In the genomic region with DNA sequence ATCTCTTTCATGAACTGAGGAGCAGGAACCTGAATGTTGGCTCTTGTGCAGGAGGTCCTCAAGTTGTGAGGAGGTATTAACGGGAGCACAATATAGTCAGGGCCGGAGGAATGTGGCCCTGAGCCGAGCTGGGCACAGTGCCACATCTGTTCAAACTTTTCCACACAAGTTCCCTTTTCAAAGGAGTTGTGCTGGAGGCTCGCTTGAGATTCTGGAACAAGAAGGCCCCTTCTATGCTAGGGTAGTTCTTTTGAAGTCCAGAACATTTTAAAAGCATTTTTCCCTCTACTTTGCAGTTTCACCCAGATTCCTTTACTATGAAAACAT, we compare ENCODE assay signal across 8 mouse cellular contexts. TPM values are rescaled to one million over a fixed set of nuclear protein-coding genes. Genes with fewer than 3 reads are reported as not detected.
DNase-seq lines count a peak whose midpoint lies in the region; ATAC-seq and TF ChIP-seq lines count a peak whose summit lies in the region.

No protein-coding gene starts in this region.

- 34% methylated on average over 4 of the region's 4 CpGs for WGBS in intestine, postnatal 0 days
- 31% methylated on average over 4 of the region's 4 CpGs for WGBS in midbrain, embryonic 10.5 days
- 12% methylated on average over 4 of the region's 4 CpGs for WGBS in stomach, embryonic 16.5 days

- H3K4me2 ChIP-seq in intestine, postnatal 0 days (replicated peaks; ENCODE audit: low read depth), result peak overlapping the region; percentile 94
- peak overlapping the region; percentile 99 for H3K4me2 ChIP-seq in stomach, embryonic 16.5 days (ENCODE audit: low read depth, low read length)

- intact Hi-C loops in left cerebral cortex, postnatal 25 days (cut with DNase I), result no loop called here

- no peak overlapping the region for H3K27ac ChIP-seq in cortical plate, adult 2 months (ENCODE audit: insufficient read depth, low read length)
- H3K27ac ChIP-seq in intestine, postnatal 0 days (ENCODE audit: low read depth, low read length), result no peak overlapping the region
- peak overlapping the region; percentile 88 for H3K27ac ChIP-seq in midbrain, embryonic 10.5 days (replicated peaks)
- peak overlapping the region; percentile 94 for H3K27ac ChIP-seq in stomach, embryonic 16.5 days (ENCODE audit: low read length)

- peak overlapping the region; percentile 43; the same call in 1 of the 2 replicates for H3K4me3 ChIP-seq in cortical plate, adult 2 months (ENCODE audit: insufficient read depth, low read length)
- peak overlapping the region; percentile 56; the same call in 1 of the 2 replicates for H3K4me3 ChIP-seq in intestine, postnatal 0 days (ENCODE audit: low read depth, low read length)
- peak overlapping the region; percentile 81 for H3K4me3 ChIP-seq in midbrain, embryonic 10.5 days
- peak overlapping the region; percentile 72 for H3K4me3 ChIP-seq in stomach, embryonic 16.5 days (replicated peaks; ENCODE audit: low read length)

- TF ChIP-seq POLR2A in cortical plate, adult 2 months (IDR thresholded peaks at IDR 0.05; ENCODE audit: extremely low read depth, insufficient read depth, low read length), result no peak

- no peaks in the 10 kb centered on the region for H3K27me3 ChIP-seq in intestine, postnatal 0 days (replicated peaks; ENCODE audit: control insufficient read depth, insufficient read depth, low read length)
- H3K27me3 ChIP-seq in midbrain, embryonic 10.5 days (ENCODE audit: low read depth, poor library complexity, severe bottlenecking), result peaks cover 12% of the 10 kb centered on the region
- no peaks in the 10 kb centered on the region for H3K27me3 ChIP-seq in stomach, embryonic 16.5 days (ENCODE audit: control insufficient read depth, insufficient read depth, low read length)

- H3K4me1 ChIP-seq in cortical plate, adult 2 months (ENCODE audit: control insufficient read depth, insufficient read depth, low read length), result no peaks in the 10 kb centered on the region
- peaks cover 7% of the 10 kb centered on the region; the same call in 1 of the 2 replicates for H3K4me1 ChIP-seq in intestine, postnatal 0 days (replicated peaks; ENCODE audit: control insufficient read depth, insufficient read depth, low read length)
- H3K4me1 ChIP-seq in midbrain, embryonic 10.5 days, result peaks cover 30% of the 10 kb centered on the region
- peaks cover 23% of the 10 kb centered on the region for H3K4me1 ChIP-seq in stomach, embryonic 16.5 days (ENCODE audit: control insufficient read depth, insufficient read depth, low read length)

- TF ChIP-seq CTCF in cortical plate, adult 2 months (IDR thresholded peaks at IDR 0.05; ENCODE audit: extremely low read depth, insufficient read depth, low read length), result no peak
- TF ChIP-seq CTCF in intestine, postnatal 0 days (IDR thresholded peaks at IDR 0.05; ENCODE audit: low read depth), result no peak

- H3K9ac ChIP-seq in intestine, postnatal 0 days (ENCODE audit: low read depth, low read length), result no peak overlapping the region
- peak overlapping the region; percentile 78; the same call in 1 of the 2 replicates for H3K9ac ChIP-seq in stomach, embryonic 16.5 days (ENCODE audit: low read length)

- no peaks in the 10 kb centered on the region for H3K36me3 ChIP-seq in intestine, postnatal 0 days (ENCODE audit: control insufficient read depth, insufficient read depth)
- H3K36me3 ChIP-seq in midbrain, embryonic 10.5 days, result peaks cover 2% of the 10 kb centered on the region; the same call in 1 of the 2 replicates
- H3K36me3 ChIP-seq in stomach, embryonic 16.5 days (ENCODE audit: control insufficient read depth, insufficient read depth, low read length), result no peaks in the 10 kb centered on the region

- 0 out of 2 replicates have a peak, but pooled peaks have one; percentile 13 for ATAC-seq in intestine, postnatal 0 days
- peak; percentile 74 for ATAC-seq in stomach, embryonic 16.5 days (ENCODE audit: insufficient read depth, low FRiP score)

- peak; percentile 89 for DNase-seq in adipocyte (ENCODE audit: low spot score)
- DNase-seq in gastrocnemius, postnatal 4 days (ENCODE audit: low spot score in 2 of 2), result peak; percentile 59 to 74
- DNase-seq in left cerebral cortex, postnatal 25 days (ENCODE audit: low spot score in 2 of 2), result peak; percentile 65 to 67
- DNase-seq in midbrain, embryonic 10.5 days (ENCODE audit: low spot score), result no peak
- DNase-seq in B cell, adult 2 months, result no peak

- H3K9me3 ChIP-seq in intestine, postnatal 0 days (ENCODE audit: control insufficient read depth), result no peaks in the 10 kb centered on the region
- no peaks in the 10 kb centered on the region for H3K9me3 ChIP-seq in midbrain, embryonic 10.5 days (replicated peaks)
- H3K9me3 ChIP-seq in stomach, embryonic 16.5 days (replicated peaks; ENCODE audit: control insufficient read depth, low read length), result no peaks in the 10 kb centered on the region

RNA-seq across cellular contexts. Expression of gene Psat1, which starts 21.5 kb away (rescaled TPM):
- 114 and 125 TPM in 2 replicates for polyA plus RNA-seq in cortical plate, adult 2 months (2012; rRNA removed)
- total RNA-seq in gastrocnemius, postnatal 4 days (2021), result 10 to 100 TPM; 45.7 to 56.4 TPM
- polyA plus RNA-seq in intestine, postnatal 0 days (2015; fragmentation: Nextera tagmentation; extraction: Ambion mirVana), result 13.0 and 15.3 TPM in 2 replicates
- 100 to 1,000 TPM; 110 to 116 TPM for total RNA-seq in left cerebral cortex, postnatal 25 days (2021)
- polyA plus RNA-seq in midbrain, embryonic 10.5 days (2016; fragmentation: Nextera tagmentation; extraction: Ambion mirVana), result 102 and 129 TPM in 2 replicates
- polyA plus RNA-seq in stomach, embryonic 16.5 days (2015; fragmentation: Nextera tagmentation; extraction: Ambion mirVana), result 103 and 106 TPM in 2 replicates

RNA-seq across cellular contexts. Expression of gene Cep78, which starts 59.1 kb away (rescaled TPM):
- polyA plus RNA-seq in cortical plate, adult 2 months (2012; rRNA removed), result 8.6 and 9.0 TPM in 2 replicates
- total RNA-seq in gastrocnemius, postnatal 4 days (2021), result 1 to 10 TPM; 6.6 to 7.6 TPM
- 3.8 and 4.3 TPM in 2 replicates for polyA plus RNA-seq in intestine, postnatal 0 days (2015; fragmentation: Nextera tagmentation; extraction: Ambion mirVana)
- 10 to 100 TPM; 10.3 to 11.6 TPM for total RNA-seq in left cerebral cortex, postnatal 25 days (2021)
- polyA plus RNA-seq in midbrain, embryonic 10.5 days (2016; fragmentation: Nextera tagmentation; extraction: Ambion mirVana), result 53.9 and 59.4 TPM in 2 replicates
- 17.4 and 18.2 TPM in 2 replicates for polyA plus RNA-seq in stomach, embryonic 16.5 days (2015; fragmentation: Nextera tagmentation; extraction: Ambion mirVana)

Comparison
In these comparisons a context has a peak if more than half of its experiments do, and no peak if none do; other contexts are left out.
1. DNase-seq: peak in adipocyte (single experiment), gastrocnemius, postnatal 4 days (2 of 2) and left cerebral cortex, postnatal 25 days (2 of 2); none in midbrain, embryonic 10.5 days (single experiment) and B cell, adult 2 months (0 of 2).
2. H3K27ac ChIP-seq: peak in midbrain, embryonic 10.5 days (single experiment) and stomach, embryonic 16.5 days (single experiment); none in cortical plate, adult 2 months (single experiment) and intestine, postnatal 0 days (single experiment).
3. Peak in every context shown above with its lines, with median percentiles within 50 percentile points of each other: H3K4me3 ChIP-seq.